Mouse (Mus musculus): ENCODE measurements at regions not wholly inside any gene's neighbourhood (a gene's known extent, or its start where the extent isn't known, plus 50 kb on each side); places are given as distances from the start of the nearest gene placed in this dataset.

DNA sequence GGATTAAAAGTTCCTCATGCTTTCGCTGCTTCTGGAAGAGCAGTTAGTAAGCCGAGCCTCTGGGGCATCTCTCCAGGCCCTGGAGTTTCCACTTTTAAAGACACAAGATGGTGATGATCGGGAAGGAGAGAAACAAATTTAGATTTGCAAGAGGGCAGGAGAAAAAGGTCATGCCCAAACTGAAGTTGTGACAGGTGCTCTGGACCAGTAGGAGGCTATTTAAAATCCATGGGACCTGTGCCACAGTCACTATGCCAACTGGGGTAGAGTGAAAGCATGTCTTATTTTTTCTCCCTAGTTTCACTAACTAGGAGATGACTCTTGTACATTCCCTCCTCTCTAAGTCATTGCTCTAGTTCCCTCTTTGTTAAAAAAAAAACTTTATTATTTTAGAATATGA is 104.3 kb upstream of the Med14 start:
- TF ChIP-seq POLR2A (IDR thresholded peaks at IDR 0.05; ENCODE audit: borderline replicate concordance, extremely low read depth, low read depth, low read length) (no peak), CTCF (IDR thresholded peaks at IDR 0.05; ENCODE audit: insufficient read depth, low read length) (no peak)
